Mouse (Mus musculus): ENCODE measurements at regions not wholly inside any gene's neighbourhood (a gene's known extent, or its start where the extent isn't known, plus 50 kb on each side); places are given as distances from the start of the nearest gene placed in this dataset.

GRCm38 (mm10) chr12:78119855-78120254 lies 74.2 kb upstream of the Gm6657 start:
- no peak for DNase-seq

DNA sequence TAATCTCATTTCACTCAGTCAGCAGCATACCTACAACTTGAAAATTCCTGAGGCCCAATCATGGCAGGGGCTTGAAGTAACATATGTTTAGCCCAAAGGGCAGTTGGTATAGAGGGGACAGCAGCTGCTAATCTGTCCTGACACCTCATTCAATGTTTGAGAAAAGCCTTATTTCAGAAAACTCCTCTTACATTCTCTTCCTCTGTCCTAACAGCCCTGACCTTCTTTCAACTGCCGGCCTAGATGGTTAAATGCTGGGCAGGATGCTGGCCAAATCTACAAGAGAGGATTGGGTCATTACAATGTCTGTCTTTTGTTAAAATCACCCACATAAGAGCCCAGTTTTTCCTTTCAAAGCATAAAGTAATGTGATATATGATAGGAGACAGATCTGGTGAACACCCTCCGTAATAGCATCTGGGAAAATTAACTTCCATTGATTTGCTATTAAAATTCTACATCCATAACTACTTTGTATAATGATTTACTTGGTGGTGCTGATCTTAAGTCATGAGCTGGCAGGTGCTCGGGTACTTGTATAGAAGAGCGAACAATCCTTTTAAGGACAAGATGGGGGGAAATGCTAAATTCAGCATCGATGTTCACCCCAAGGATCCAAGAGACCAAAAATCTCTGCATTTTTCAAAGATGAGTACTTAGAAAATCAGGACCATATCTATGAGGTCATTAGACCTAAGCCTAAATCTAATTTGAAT lies 64.8 kb upstream of the Gm6657 start:
- DNase-seq = no peak

GRCm38 (mm10) chr12:78132016-78132797 lies 61.8 kb upstream of the Gm6657 start:
- DNase-seq = no peak

- DNase-seq = no peak
These were observed 60.7 kb upstream of the Gm6657 start for GRCm38 (mm10) chr12:78133341-78133740.

DNA sequence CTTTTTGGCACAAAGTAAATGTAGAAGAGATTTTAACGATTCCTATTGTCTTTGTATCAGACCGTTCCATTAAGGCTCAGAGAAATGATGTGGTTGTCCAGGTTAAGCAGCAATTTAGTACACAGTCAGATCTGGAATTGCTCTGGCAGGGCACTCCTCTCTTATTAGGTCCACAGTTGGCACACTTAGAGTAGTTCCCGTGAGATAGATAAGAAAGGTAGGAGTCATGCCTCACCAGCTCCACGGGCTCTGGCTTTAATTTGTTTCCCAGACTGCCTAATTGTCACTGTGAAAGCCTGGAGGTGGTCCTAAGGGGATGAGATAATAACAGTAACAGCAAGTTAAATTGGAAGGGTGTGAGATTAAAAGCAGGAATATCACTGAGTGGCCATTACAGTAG lies 60.1 kb upstream of the Gm6657 start:
- DNase-seq = no peak

- no peak for DNase-seq
These were observed 56.8 kb upstream of the Gm6657 start for GRCm38 (mm10) chr12:78137196-78137595.

GRCm38 (mm10) chr12:78138467-78138866 lies 55.6 kb upstream of the Gm6657 start:
- DNase-seq = no peak

All from B cell, adult 2 months (primary cell).